Mouse (Mus musculus): ENCODE measurements around the gene Trim16.

Gene Trim16

DNA sequence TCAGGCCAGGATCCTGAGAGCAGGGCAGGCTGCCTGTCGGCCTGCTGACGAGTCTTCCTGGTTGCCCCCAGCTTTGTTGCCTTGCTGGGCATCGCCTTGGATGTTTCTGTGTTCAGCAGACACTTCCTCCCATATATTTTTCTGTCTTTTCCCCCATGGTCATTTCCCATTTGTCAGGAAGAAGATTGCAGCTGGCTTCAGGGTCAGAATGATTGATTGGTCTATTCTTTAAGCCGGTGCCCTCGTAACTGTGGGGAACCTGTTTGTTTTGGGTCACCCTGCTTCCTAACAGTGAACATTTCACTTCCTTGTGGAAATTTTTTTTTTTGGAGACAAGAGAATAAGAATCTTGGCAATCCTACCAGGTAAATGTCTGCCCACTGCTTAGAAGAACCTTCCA lies 65.3 kb downstream of the Trim16 start:
- in situ Hi-C loops (cut with MboI, MseI) = no loop called here

DNA sequence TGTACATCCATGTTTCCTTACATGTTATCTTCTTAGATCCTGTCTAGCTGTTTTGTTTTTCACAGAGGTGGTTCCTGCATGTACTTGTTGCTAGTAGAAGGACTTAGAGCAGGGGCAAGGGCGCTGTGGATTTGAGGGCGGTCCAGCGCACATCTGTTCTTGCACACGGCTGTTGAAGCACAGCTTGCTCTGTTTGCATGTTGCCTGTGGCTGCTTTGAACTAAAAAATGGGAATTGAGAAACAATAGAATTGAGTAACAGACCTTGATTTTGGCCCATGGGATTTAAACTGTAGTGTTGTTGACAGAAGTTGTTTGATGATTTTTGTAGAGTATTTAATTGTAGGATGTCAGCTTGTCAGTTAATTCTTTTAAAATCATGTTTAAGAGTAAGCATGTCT lies 70.8 kb downstream of the Trim16 start:
- in situ Hi-C loops (cut with MboI, MseI) = no loop called here

DNA sequence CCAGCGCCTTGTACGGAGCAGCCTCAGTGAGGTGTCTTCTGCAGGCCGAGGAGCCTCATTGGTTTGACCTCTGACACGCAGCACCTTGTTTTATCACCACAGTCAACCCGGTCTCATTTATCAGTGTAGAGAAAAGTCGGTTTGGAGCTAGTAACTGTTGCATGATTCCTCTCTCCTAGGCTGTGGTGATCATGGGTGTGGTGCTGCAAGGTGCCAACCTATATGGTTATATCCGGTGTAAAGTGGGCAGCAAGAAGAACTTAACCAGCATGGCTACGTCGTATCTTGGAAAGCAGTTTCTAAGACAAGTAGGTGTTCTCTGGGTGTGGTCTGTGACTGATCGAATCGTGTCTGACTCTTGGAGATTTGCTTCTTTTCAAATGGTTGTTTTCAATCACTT lies 71.7 kb downstream of the Trim16 start:
- in situ Hi-C loops (cut with MboI, MseI) = no loop called here

Measured in T-helper 1 cell (primary cell).